Mouse (Mus musculus) kidney, embryonic 16.5 days (tissue): ENCODE results near the gene Acox2. TPM values are rescaled to one million over a fixed set of nuclear protein-coding genes. Genes with fewer than 3 reads are reported as not detected.

Experiments used
- ATAC-seq: fragments of 200-750 bp; cut with Nextera tagmentation; 2 replicates; pipeline ENCODE4 v1.8.0; 2017; ENCODE audit warnings: moderate TSS enrichment; ENCODE audit not compliant: low FRiP score, low TSS enrichment
- H3K27ac ChIP-seq: fragments of 300-500 bp; sonication (generic); 2 replicates; pipeline ENCODE4 v1.5.1; 2014; ENCODE audit warnings: low read length
- H3K27me3 ChIP-seq: fragments of 300-500 bp; sonication (generic); 2 replicates; pipeline ENCODE4 v1.6.1; 2014; ENCODE audit warnings: low read length, control low read depth, mixed read lengths; ENCODE audit not compliant: insufficient read depth
- H3K36me3 ChIP-seq: fragments of 300-500 bp; sonication (generic); 2 replicates; pipeline ENCODE4 v1.6.1; 2014; ENCODE audit warnings: low read length, control low read depth, mixed read lengths; ENCODE audit not compliant: insufficient read depth
- H3K4me1 ChIP-seq: fragments of 300-500 bp; sonication (generic); 2 replicates; pipeline ENCODE4 v1.6.1; 2014; ENCODE audit warnings: low read length, control low read depth, mixed read lengths; ENCODE audit not compliant: insufficient read depth
- H3K4me2 ChIP-seq: fragments of 300-500 bp; sonication (generic); replicated peaks from 2 replicates; pipeline ENCODE4 v1.6.1; 2014; ENCODE audit warnings: low read depth, low read length
- H3K4me3 ChIP-seq: fragments of 300-500 bp; sonication (generic); 2 replicates; pipeline ENCODE4 v1.5.1; 2014; ENCODE audit warnings: mild to moderate bottlenecking, low read length
- H3K9ac ChIP-seq: fragments of 300-500 bp; sonication (generic); replicated peaks from 2 replicates; pipeline ENCODE4 v1.6.1; 2014; ENCODE audit warnings: low read length
- H3K9me3 ChIP-seq: fragments of 300-500 bp; sonication (generic); 2 replicates; pipeline ENCODE4 v1.6.1; 2016; ENCODE audit warnings: low read length, control low read depth
- WGBS: fragments of 180-500 bp; shearing (Covaris S2); extraction: QIAGEN DNeasy Blood & Tissue Kit; methylation state at CpG from one replicate; pipeline ENCODE4 v1.1.7; 2014; 5-methylcytosine and 5-hydroxymethylcytosine counted together
- polyA plus RNA-seq: library from polyadenylated mRNA; unstranded; fragments of >200 nt; fragmentation: Nextera tagmentation; extraction: Ambion mirVana; gene quantifications from 2 replicates; pipeline ENCODE4 v1.2.1, GENCODE M21; 2015

Gene Acox2
- polyA plus RNA-seq, 1 experiment from 2014 or later = 2.0 TPM

DNA sequence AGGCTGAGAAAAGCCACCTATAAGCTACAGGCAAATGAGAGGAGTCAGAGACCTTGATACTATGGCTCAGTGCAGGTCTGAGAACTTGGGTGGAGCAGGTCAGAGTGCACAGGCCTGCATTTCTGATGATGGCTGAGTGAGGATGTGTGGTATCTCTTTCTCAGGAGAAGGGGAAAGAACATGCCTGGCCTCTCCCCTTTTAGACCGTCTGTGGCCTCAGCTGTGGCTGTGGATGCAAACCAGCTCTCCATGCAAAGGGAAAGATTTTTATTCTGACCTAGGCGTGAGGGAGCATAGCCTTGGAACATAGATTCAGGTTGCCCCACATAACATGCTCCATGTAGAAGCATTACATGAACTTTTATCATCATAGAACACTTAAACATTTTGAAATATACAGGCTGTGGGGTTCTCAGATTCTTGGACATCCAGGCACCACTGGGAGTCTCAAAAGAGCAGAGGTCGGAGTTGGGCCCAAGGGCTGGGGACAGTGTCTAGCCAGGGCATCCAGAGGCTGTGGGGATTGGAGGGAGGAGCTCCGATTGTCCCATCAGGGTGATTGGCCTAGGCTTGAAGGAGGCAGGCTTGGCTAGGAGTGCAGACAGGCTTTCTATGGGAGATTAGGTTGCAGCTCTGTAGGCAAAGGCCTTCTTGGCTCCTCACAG, 78.7 kb downstream of the Acox2 start:
- Histone ChIP-seq H3K4me3 (no peak overlapping the region), H3K27ac (no peak overlapping the region), H3K36me3 (no peaks in the 10 kb centered on the region), H3K9me3 (peaks cover 5% of the 10 kb centered on the region; the same call in 1 of the 2 replicates), H3K4me1 (no peaks in the 10 kb centered on the region), H3K4me2 (no peak overlapping the region), H3K27me3 (no peaks in the 10 kb centered on the region), H3K9ac (no peak overlapping the region)
- no peak for ATAC-seq
- 78% methylated on average over 4 of the region's 4 CpGs for WGBS

DNA sequence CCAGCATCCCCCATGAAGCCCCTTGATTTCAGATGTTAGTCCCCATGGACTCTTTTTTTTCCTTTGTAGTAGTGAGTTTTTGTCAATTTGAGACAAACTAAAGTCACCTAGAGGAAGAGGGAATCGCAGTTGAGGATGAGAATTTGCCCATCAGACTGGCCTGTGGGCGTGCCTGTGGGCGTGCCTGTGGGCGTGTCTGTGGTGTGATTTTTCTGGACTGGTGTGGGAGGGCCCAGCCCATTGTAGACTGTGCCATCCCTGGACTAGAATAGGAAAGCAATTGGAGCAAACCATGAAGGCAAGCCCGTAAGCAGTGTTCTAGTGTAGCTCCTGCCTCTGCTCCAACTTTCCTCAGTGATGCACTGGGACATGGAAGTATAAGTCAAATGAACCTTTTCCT, 82.9 kb downstream of the Acox2 start:
- 50% methylated on average over 5 of the region's 5 CpGs for WGBS
- H3K4me2 ChIP-seq = no peak overlapping the region
- no peak overlapping the region for H3K4me3 ChIP-seq
- ATAC-seq = no peak
- H3K27ac ChIP-seq = no peak overlapping the region
- H3K4me1 ChIP-seq = peaks cover 12% of the 10 kb centered on the region
- no peaks in the 10 kb centered on the region for H3K36me3 ChIP-seq
- H3K27me3 ChIP-seq = no peaks in the 10 kb centered on the region
- no peaks in the 10 kb centered on the region for H3K9me3 ChIP-seq
- no peak overlapping the region for H3K9ac ChIP-seq

Other genes starting within 250 kb of the Acox2 start
- gene Rpp14, start 179.0 kb downstream of the Acox2 start, polyA plus RNA-seq = 54.1 and 58.6 TPM in 2 replicates
- gene Pxk, start 161.1 kb downstream of the Acox2 start, polyA plus RNA-seq = 36.7 and 39.8 TPM in 2 replicates
- gene Pdhb, start 86.3 kb downstream of the Acox2 start, polyA plus RNA-seq = 267 and 278 TPM in 2 replicates
- 3.3 and 3.6 TPM in 2 replicates for gene Kctd6, start 45.2 kb downstream of the Acox2 start, polyA plus RNA-seq
- gene Fam107a, start 58.7 kb upstream of the Acox2 start, polyA plus RNA-seq = 7.8 TPM in 2 replicates
- gene Oit1, start 119.4 kb upstream of the Acox2 start, polyA plus RNA-seq = 1.8 and 2.0 TPM in 2 replicates